Mouse (Mus musculus) thymus, adult 2 months (tissue): Measurements from ENCODE around the gene 2310039H08Rik. TPM values are rescaled to one million over a fixed set of nuclear protein-coding genes. Genes with fewer than 3 reads are reported as not detected.
"Not testable (repeated sequence)": the region's sequence is repeated elsewhere in the genome, so short reads cannot be mapped to it uniquely, and the experiment has no call there.

Source experiments
- DNase-seq: peaks from one replicate; pipeline ENCODE4 v3.0.0; 2021
- H3K27ac ChIP-seq: fragments of 200-500 bp; 2 replicates; pipeline ENCODE4 v1.5.1; 2012; ENCODE audit warnings: low read length, control low read depth; ENCODE audit not compliant: control insufficient read depth, insufficient read depth
- H3K27me3 ChIP-seq: fragments of 200-500 bp; 2 replicates; pipeline ENCODE4 v1.6.1; 2012; ENCODE audit warnings: mild to moderate bottlenecking, low read length, moderate library complexity, mixed read lengths; ENCODE audit not compliant: control insufficient read depth, insufficient read depth
- H3K36me3 ChIP-seq: fragments of 200-500 bp; 2 replicates; pipeline ENCODE4 v1.6.1; 2012; ENCODE audit warnings: mild to moderate bottlenecking, low read length, moderate library complexity; ENCODE audit not compliant: control insufficient read depth, insufficient read depth
- H3K4me1 ChIP-seq: fragments of 200-500 bp; replicated peaks from 2 replicates; pipeline ENCODE4 v1.6.1; 2012; ENCODE audit warnings: low read length; ENCODE audit not compliant: control insufficient read depth, insufficient read depth
- H3K4me3 ChIP-seq: fragments of 200-500 bp; 2 replicates; pipeline ENCODE4 v1.5.1; 2012; ENCODE audit warnings: mild to moderate bottlenecking, low read length, control low read depth, moderate library complexity; ENCODE audit not compliant: control insufficient read depth, insufficient read depth
- CTCF ChIP-seq: fragments of 200-500 bp; IDR thresholded peaks from 2 replicates; pipeline ENCODE4 v1.5.1; 2012; ENCODE audit warnings: mild to moderate bottlenecking, control low read depth, low read length, moderate library complexity, borderline replicate concordance; ENCODE audit not compliant: control insufficient read depth, poor library complexity, insufficient read depth; ENCODE audit errors: extremely low read depth
- POLR2A ChIP-seq: fragments of 200-500 bp; IDR thresholded peaks from 2 replicates; pipeline ENCODE4 v1.6.1; 2012; ENCODE audit warnings: mild to moderate bottlenecking, low read length, control low read depth, moderate library complexity; ENCODE audit not compliant: control insufficient read depth, poor library complexity, insufficient read depth; ENCODE audit errors: extremely low read depth
- WGBS: fragments of 180-500 bp; shearing (Covaris S2); methylation state at CpG from one replicate; pipeline ENCODE4 v1.1.7; 2018; 5-methylcytosine and 5-hydroxymethylcytosine counted together
- polyA plus RNA-seq: library from polyadenylated mRNA; depleted of rRNA; stranded (reverse); fragments of >200 nt; gene quantifications from 2 replicates; pipeline ENCODE4 v1.2.3, GENCODE M21; 2012

2310039H08Rik gene
- polyA plus RNA-seq, 1 experiment: 106 TPM

GRCm38 (mm10) chr17:46775070-46775469, 2.6 kb downstream of the 2310039H08Rik start:
- TF ChIP-seq CTCF (no peak), POLR2A (no peak)
- WGBS: 95% methylated on average over 9 of the region's 9 CpGs
- H3K36me3 ChIP-seq: peaks cover 48% of the 10 kb centered on the region
- H3K4me3 ChIP-seq: no peak overlapping the region
- H3K27me3 ChIP-seq: no peaks in the 10 kb centered on the region
- peaks cover 11% of the 10 kb centered on the region for H3K4me1 ChIP-seq
- no peak for DNase-seq
- H3K27ac ChIP-seq: no peak overlapping the region

GRCm38 (mm10) chr17:46776087-46776486, 3.7 kb downstream of the 2310039H08Rik start:
- H3K27me3 ChIP-seq: no peaks in the 10 kb centered on the region
- WGBS: 97% methylated on average over 3 of the region's 3 CpGs
- peaks cover 54% of the 10 kb centered on the region for H3K36me3 ChIP-seq
- H3K4me3 ChIP-seq: no peak overlapping the region
- peaks cover 11% of the 10 kb centered on the region for H3K4me1 ChIP-seq
- DNase-seq: no peak
- no peak overlapping the region for H3K27ac ChIP-seq
- TF ChIP-seq POLR2A: no peak
- no peak for TF ChIP-seq CTCF

GRCm38 (mm10) chr17:46781876-46782275, 9.4 kb downstream of the 2310039H08Rik start:
- 4% methylated on average over 11 of the region's 11 CpGs for WGBS
- peaks cover 36% of the 10 kb centered on the region for H3K36me3 ChIP-seq
- no peaks in the 10 kb centered on the region; the same call in 1 of the 2 replicates for H3K4me1 ChIP-seq
- peak overlapping the region; percentile 77 for H3K4me3 ChIP-seq
- no peaks in the 10 kb centered on the region for H3K27me3 ChIP-seq
- peak overlapping the region; percentile 74; the same call in 1 of the 2 replicates for H3K27ac ChIP-seq
- no peak for TF ChIP-seq CTCF
- no peak for TF ChIP-seq POLR2A
- no peak for DNase-seq

- no peak for TF ChIP-seq CTCF
- peak; percentile 75 for TF ChIP-seq POLR2A
- peak; percentile 90 for DNase-seq
Observed at GRCm38 (mm10) chr17:46782341-46783221, 10.1 kb downstream of the 2310039H08Rik start, which contains the start of gene Rpl7l1. TSS of gene Rpl7l1 (minus strand) at chr17:46782672.

GRCm38 (mm10) chr17:46783222-46783565, 10.8 kb downstream of the 2310039H08Rik start:
- peaks cover 25% of the 10 kb centered on the region for H3K36me3 ChIP-seq
- H3K27ac ChIP-seq: no peak overlapping the region
- no peaks in the 10 kb centered on the region for H3K27me3 ChIP-seq
- no peak for DNase-seq
- 82% methylated on average over 2 of the region's 2 CpGs for WGBS
- no peaks in the 10 kb centered on the region; the same call in 1 of the 2 replicates for H3K4me1 ChIP-seq
- no peak overlapping the region; the same call in 1 of the 2 replicates for H3K4me3 ChIP-seq
- no peak for TF ChIP-seq CTCF
- no peak for TF ChIP-seq POLR2A

More at GRCm38 (mm10) chr17:46782341-46783221, 10.1 kb downstream of the 2310039H08Rik start, which contains the start of gene Rpl7l1:
- under 1% methylated on average over 44 of the region's 44 CpGs for WGBS
- Histone ChIP-seq H3K4me3 (peak within 1 kb of the TSS; percentile 77), H3K27me3 (no peaks in the 10 kb centered on the region), H3K36me3 (peaks cover 30% of the 10 kb centered on the region), H3K27ac (peak within 1 kb of the TSS; percentile 77), H3K4me1 (no peaks in the 10 kb centered on the region; the same call in 1 of the 2 replicates)

GRCm38 (mm10) chr17:46786952-46787351, 14.5 kb downstream of the 2310039H08Rik start:
- 93% methylated on average over 5 of the region's 5 CpGs for WGBS
- no peaks in the 10 kb centered on the region for H3K27me3 ChIP-seq
- no peak overlapping the region for H3K27ac ChIP-seq
- H3K4me1 ChIP-seq: no peaks in the 10 kb centered on the region
- TF ChIP-seq CTCF: no peak
- no peak overlapping the region for H3K4me3 ChIP-seq
- DNase-seq: no peak
- no peaks in the 10 kb centered on the region for H3K36me3 ChIP-seq

GRCm38 (mm10) chr17:46787974-46788373, 15.5 kb downstream of the 2310039H08Rik start:
- H3K27me3 ChIP-seq, H3K4me3 ChIP-seq, H3K36me3 ChIP-seq, DNase-seq, H3K27ac ChIP-seq, H3K4me1 ChIP-seq: not testable (repeated sequence)
- WGBS: 88% methylated on average over 2 of the region's 2 CpGs
